Mouse (Mus musculus): ENCODE data around the gene Wwp2. TPM values are rescaled to one million over a fixed set of nuclear protein-coding genes. Genes with fewer than 3 reads are reported as not detected.

Gene Wwp2
- 100 to 1,000 TPM in 1 of 2 experiments, 10 to 100 TPM in 1; 64.2 to 116 TPM for polyA plus RNA-seq (2017; shearing (Covaris generic))

DNA sequence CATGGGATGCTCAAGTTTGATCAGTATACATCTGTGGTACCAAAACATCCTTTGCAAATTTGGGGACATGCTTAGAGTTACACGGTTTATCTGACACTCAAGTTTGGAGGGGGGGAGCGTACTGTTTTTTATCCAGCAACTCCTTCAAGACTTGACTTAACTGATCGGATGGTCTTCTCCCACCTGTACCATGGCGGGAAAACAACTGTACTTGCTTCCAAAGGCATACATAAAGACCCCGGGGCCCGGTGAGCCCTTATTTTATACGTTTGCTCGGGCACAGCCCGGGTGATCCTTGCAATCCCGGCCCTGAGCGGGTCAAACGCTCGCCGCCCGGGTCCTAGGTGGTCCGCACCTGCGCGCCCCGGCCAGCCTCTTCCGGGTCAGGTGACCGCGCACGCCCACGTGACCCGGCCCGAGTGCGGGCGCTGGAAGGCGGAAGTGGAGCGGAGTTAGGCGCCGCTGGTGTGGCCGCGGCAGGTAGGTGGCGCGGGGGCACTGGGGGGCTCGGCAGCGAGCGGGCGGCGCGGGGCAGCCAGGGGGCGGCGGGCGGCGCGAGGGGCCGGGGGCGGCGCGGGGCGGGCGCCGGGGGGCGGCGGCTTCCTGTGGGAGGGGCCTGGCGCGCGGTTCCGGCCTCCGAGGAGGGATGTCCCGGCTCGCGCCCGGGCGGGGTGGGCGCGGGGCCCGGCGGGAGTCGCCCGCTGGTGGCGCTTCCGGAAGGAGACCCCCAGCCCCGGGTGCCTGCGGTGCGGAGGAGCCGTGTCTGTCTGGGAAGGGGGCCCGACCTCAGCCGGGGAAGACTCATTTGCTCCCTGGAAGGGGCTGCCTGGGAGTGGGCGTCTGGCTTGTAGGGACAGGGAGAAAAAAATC, at the start of gene Wwp2:
TSS of gene Wwp2 (plus strand) at position 404 of the 870 bp plus-strand sequence.

DNA sequence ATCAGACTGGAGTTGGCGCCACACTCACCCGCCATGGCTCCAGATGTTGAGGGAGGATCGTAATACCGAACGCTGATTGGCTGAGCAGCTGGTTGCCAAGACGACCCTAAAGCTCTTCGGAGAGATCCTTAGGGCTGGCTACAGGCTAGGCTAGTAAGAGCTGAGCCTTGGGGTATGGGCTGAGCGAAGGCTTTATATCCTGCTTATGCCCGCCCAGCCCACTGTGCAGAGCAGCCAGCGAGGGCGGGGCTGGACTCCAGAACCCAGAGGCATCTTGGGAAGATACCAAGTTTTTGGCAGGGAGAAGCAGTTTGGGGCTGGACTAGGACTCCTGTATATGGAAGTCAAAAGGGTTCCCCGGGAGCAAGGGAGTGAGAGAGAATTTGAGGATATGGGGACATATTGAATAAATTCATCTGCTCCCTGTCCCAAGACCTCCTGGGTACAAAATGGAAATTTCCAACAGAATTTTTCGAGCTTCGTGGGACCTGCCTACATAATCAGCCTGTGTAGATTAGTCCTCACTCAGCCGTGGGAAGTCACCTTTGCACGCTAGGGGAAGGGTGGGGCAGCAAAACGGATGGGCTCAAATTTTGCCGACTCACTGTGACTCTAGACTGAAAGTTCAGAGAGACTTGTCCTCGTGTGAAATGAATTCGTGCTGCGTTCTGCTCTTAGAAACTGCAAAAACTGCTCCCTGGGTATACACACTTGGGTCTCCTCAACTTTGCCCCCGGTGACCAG, 33.0 kb upstream of the Wwp2 start, which contains the start of gene Nqo1:
TSS of gene Nqo1 (minus strand) at position 169 of the 744 bp plus-strand sequence.

DNA sequence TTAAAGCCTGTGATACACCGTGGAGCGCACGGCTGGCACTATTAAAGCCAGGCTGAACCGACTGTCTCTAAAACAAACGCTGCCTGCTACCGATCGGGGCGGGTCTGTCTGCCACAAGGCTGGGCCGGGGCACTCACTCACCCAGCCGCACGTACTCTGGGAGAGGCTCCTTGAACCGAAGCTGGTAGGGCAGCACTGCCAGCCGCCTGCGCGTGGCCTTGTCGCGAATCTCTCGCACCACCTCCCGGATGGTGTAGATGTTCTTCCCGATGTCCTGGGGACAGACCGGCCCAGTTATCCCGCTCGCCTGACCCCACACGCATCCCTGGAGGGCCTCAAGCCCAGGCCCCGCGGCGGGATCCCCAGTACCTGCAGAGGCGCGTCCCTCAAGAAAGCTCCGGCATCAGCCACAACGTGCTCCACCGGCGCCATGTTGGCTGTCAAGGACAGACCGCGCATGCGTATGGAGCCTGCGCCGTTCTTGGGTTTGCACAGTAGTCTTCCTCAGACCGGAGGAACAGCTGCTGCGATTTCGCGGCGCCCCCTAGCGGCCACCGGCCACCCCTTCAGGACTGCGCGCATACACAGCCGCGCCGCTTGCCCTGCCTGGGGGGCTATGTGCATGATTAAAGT, 11.5 kb upstream of the Wwp2 start, which contains the start of gene Nob1:
TSS of gene Nob1 (minus strand) at position 455 of the 633 bp plus-strand sequence.

DNA sequence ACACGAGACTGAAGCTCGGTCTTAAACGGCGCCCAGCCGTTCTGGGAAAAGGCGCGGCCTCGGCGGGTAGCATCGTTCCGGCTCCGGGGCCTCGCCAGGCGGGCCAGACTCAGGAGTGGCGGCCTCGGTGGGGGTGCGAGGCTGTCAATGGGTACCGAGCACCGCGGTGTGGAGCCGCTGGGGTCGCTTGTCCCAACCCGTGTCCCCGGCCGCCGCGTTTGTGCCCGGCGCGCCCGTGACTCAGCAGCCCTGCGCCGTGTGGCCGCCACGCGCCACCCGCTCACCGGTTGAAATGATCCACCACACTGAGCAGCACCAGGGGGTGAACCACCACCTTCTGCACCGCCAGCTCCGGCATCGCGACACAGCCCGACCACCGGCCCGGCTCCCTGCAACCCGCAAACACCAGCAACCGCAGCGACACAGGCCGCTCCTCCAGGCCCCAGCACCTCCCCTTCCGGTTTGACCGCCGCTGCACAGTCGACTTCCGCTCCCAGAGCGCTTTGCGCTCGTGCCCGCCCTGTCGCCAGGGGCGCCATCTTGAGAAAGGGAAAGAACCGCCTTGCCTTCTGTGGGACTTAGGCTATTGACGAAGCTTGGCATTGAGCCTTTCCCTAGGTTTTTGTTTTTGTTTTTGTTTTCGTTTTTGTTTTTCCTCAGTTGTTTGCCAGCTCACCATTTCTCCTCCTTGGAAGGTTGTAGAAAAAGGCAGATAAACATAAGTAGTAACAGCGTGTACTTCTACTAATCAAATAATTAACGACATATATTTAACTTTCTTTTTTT, 152.0 kb downstream of the Wwp2 start, which contains the start of gene Psmd7:
TSS of gene Psmd7 (minus strand) at position 470 of the 786 bp plus-strand sequence.

Other genes with a start within 250 kb of the Wwp2 start
- gene Nfat5, start 142.9 kb upstream of the Wwp2 start, polyA plus RNA-seq (2017; shearing (Covaris generic)) = 10 to 100 TPM in 1 of 2 experiments, 1 to 10 TPM in 1; 9.6 to 21.4 TPM
- gene Nqo1, start 33.2 kb upstream of the Wwp2 start, polyA plus RNA-seq (2017; shearing (Covaris generic)) = 1 to 10 TPM in 1 of 2 experiments, under 1 TPM in 1; 0.77 to 3.9 TPM
- 10 to 100 TPM; 51.1 to 67.7 TPM for gene Nob1, start 11.3 kb upstream of the Wwp2 start, polyA plus RNA-seq (2017; shearing (Covaris generic))
- gene Psmd7, start 152.1 kb downstream of the Wwp2 start, polyA plus RNA-seq (2017; shearing (Covaris generic)) = 100 to 1,000 TPM; 124 to 140 TPM

All from activated CD4-positive, CD25-positive, alpha-beta regulatory T cell (primary cell).